Mouse (Mus musculus) central nervous system, embryonic 11.5 days (tissue): Measurements from ENCODE around the gene 1700020N15Rik. TPM values are rescaled to one million over a fixed set of nuclear protein-coding genes. Genes with fewer than 3 reads are reported as not detected.

ENCODE experiments used
- polyA plus RNA-seq: library from polyadenylated mRNA; depleted of rRNA; stranded (reverse); fragments of >200 nt; gene quantifications from 2 replicates; pipeline ENCODE4 v1.2.3, GENCODE M21; 2012; rRNA removed

1700020N15Rik gene
- not detected in 2 replicates for polyA plus RNA-seq

DNA sequence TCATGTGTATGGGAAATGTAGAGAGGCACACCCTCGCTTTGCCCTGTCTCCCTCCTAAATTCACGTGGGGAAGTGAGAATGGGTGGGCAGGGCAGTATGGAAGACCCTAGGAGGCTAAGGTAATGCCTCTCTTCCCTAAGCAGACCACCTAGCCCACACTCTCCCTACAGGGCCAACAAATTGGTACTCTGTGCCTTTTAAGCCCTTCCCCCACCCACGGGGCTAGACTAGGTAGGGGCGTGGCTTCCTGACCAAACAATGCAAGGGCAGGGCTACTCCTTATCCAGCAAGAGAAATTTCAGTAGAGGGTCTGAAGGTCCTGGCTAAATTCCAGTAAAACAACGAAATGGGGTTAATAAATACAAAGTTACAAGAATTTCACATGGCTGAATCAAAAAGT lies at the start of gene 1700020N15Rik:
Gene 1700020N15Rik, plus strand, starts transcription at position 301 of the 400 bp plus-strand sequence.

